Mouse (Mus musculus) ZHBTc4 (cell line): ENCODE results near the gene Msmb.
"Not testable (repeated sequence)": the region's sequence is repeated elsewhere in the genome, so short reads cannot be mapped to it uniquely, and the experiment has no call there.

Experiments
- DNase-seq: peaks from one replicate; pipeline ENCODE4 v3.0.0-alpha.2; 2011; ENCODE audit warnings: low read depth, low spot score

The Msmb gene

GRCm38 (mm10) chr14:32141723-32142122 is at the start of gene Msmb:
Gene Msmb, plus strand, starts transcription at chr14:32142023.
- DNase-seq, result no peak

- no peak for DNase-seq
Observed at GRCm38 (mm10) chr14:32093018-32093417, 48.8 kb upstream of the Msmb start.

GRCm38 (mm10) chr14:32093500-32094117 is 48.2 kb upstream of the Msmb start:
- no peak for DNase-seq

GRCm38 (mm10) chr14:32095646-32096045 is 46.2 kb upstream of the Msmb start:
- DNase-seq, result no peak

- DNase-seq, result no peak
Observed at GRCm38 (mm10) chr14:32096740-32097139, 45.1 kb upstream of the Msmb start.

- DNase-seq, result no peak
Observed at GRCm38 (mm10) chr14:32097691-32098090, 44.1 kb upstream of the Msmb start.

GRCm38 (mm10) chr14:32098951-32099350 is 42.9 kb upstream of the Msmb start:
- no peak for DNase-seq

GRCm38 (mm10) chr14:32103556-32103955 is 38.3 kb upstream of the Msmb start:
- no peak for DNase-seq

GRCm38 (mm10) chr14:32105663-32106062 is 36.2 kb upstream of the Msmb start:
- DNase-seq, result no peak

GRCm38 (mm10) chr14:32106911-32107310 is 34.9 kb upstream of the Msmb start:
- DNase-seq, result peak; percentile 33

GRCm38 (mm10) chr14:32112124-32112523 is 29.7 kb upstream of the Msmb start:
- DNase-seq, result not testable (repeated sequence)

- DNase-seq, result no peak
Observed at GRCm38 (mm10) chr14:32120940-32121919, 20.6 kb upstream of the Msmb start.

- peak; percentile 87 for DNase-seq
Observed at GRCm38 (mm10) chr14:32121920-32122315, 19.9 kb upstream of the Msmb start.

- DNase-seq, result peak; percentile 79
Observed at GRCm38 (mm10) chr14:32124261-32124660, 17.6 kb upstream of the Msmb start.

GRCm38 (mm10) chr14:32125256-32125655 is 16.6 kb upstream of the Msmb start:
- peak; percentile 60 for DNase-seq

GRCm38 (mm10) chr14:32128409-32128808 is 13.4 kb upstream of the Msmb start:
- no peak for DNase-seq

- no peak for DNase-seq
Observed at GRCm38 (mm10) chr14:32131836-32132235, 10.0 kb upstream of the Msmb start.

GRCm38 (mm10) chr14:32134293-32134692 is 7.5 kb upstream of the Msmb start:
- DNase-seq, result peak; percentile 75

- peak; percentile 53 for DNase-seq
Observed at GRCm38 (mm10) chr14:32136467-32136866, 5.4 kb upstream of the Msmb start.

- DNase-seq, result peak; percentile 69
Observed at GRCm38 (mm10) chr14:32140359-32140965, 1.4 kb upstream of the Msmb start.

GRCm38 (mm10) chr14:32144734-32145133 is 2.9 kb downstream of the Msmb start:
- no peak for DNase-seq

GRCm38 (mm10) chr14:32145401-32145800 is 3.6 kb downstream of the Msmb start:
- DNase-seq, result no peak
